Mouse (Mus musculus): ENCODE results near the gene Arl3. TPM values are rescaled to one million over a fixed set of nuclear protein-coding genes. Genes with fewer than 3 reads are reported as not detected.
A peak's percentile ranks its signal among the peaks of the same experiment; 100 is the strongest.

Arl3 gene
- polyA plus RNA-seq, 1 experiment = not detected

DNA sequence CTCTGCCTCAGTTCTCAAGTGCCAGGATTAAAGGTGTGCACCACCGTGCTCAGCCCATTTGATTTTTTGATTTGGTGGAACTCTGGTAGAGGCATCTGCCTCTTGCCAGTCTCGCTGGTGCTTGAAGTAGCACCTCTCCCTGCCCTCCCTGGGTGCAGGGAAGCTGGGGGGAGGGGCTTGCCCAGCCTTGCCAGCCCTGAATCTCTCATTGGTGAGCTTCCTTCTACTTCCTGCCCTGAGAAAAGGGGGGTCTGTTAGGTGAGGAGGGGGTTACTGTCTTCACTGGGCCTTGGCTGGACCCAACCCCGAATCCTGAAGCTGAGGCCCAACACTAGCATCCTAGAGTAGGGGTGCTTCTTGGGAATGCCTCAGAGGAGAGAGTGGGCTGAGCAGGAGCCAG lies 64.3 kb downstream of the Arl3 start:
- H3K4me1 ChIP-seq (ENCODE audit: control insufficient read depth, insufficient read depth, low read length) = peaks cover 57% of the 10 kb centered on the region
- H3K27ac ChIP-seq (ENCODE audit: insufficient read depth, low read depth, low read length) = no peak overlapping the region; the same call in 1 of the 2 replicates
- 59% methylated on average over 3 of the region's 3 CpGs for WGBS
- TF ChIP-seq CTCF (IDR thresholded peaks at IDR 0.05; ENCODE audit: insufficient read depth, low read depth, low read length) (no peak), POLR2A (IDR thresholded peaks at IDR 0.05; ENCODE audit: insufficient read depth, low read depth, low read length) (no peak)
- H3K4me3 ChIP-seq (ENCODE audit: insufficient read depth, low read depth, low read length) = no peak overlapping the region

DNA sequence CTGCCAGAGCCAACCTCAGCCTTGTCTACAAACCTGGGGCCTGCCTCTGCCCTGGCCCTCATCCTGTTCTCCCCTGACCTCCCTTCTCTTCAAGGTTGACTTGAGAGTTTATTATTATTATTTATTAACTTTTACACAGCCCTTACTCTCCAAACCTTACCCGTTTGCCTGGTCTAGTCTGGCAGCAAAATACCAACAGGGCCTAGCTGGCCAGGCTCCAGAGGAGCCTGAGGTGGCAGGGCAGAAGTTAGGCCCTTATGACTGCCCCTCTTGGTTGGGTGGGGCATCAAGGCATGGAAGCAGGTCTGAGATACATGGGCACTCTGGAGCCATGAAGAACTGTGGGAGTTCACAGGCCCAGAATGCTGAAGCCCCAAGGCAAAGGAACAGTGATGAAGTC lies 65.2 kb downstream of the Arl3 start:
- no peak overlapping the region for H3K4me3 ChIP-seq (ENCODE audit: insufficient read depth, low read depth, low read length)
- 42% methylated on average over 1 of the region's 1 CpGs for WGBS

DNA sequence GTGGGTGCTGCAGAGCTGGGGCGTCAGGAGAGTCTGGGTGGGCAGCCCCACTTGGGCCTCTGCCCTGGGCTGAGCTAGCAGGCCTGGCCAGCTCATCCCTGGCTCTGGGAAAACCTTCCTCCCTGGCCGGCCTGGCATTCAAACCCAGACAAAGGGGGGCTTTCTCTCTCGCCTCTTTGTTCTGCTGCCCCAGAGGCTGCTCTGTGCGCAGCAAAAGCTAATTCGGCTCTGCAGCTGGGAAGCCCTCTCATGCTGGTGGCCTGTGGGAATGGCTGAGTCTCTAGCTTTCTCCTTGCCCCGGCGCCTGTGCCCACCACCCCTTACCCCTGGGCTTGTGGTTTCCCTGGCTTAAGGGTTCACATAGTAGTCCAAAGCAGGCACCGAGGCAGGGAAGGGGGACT lies 65.8 kb downstream of the Arl3 start:
- TF ChIP-seq CTCF (IDR thresholded peaks at IDR 0.05; ENCODE audit: insufficient read depth, low read depth, low read length) (no peak), POLR2A (IDR thresholded peaks at IDR 0.05; ENCODE audit: insufficient read depth, low read depth, low read length) (no peak)
- H3K4me1 ChIP-seq (ENCODE audit: control insufficient read depth, insufficient read depth, low read length) = peaks cover 57% of the 10 kb centered on the region
- H3K4me3 ChIP-seq (ENCODE audit: insufficient read depth, low read depth, low read length) = peak overlapping the region; percentile 10; the same call in 1 of the 2 replicates
- WGBS = 24% methylated on average over 8 of the region's 8 CpGs
- peak overlapping the region; percentile 43 for H3K27ac ChIP-seq (ENCODE audit: insufficient read depth, low read depth, low read length)

More for the DNA sequence above, 65.2 kb downstream of the Arl3 start:
- peak overlapping the region; percentile 43; the same call in 1 of the 2 replicates for H3K27ac ChIP-seq (ENCODE audit: insufficient read depth, low read depth, low read length)
- peaks cover 57% of the 10 kb centered on the region for H3K4me1 ChIP-seq (ENCODE audit: control insufficient read depth, insufficient read depth, low read length)
- TF ChIP-seq POLR2A (IDR thresholded peaks at IDR 0.05; ENCODE audit: insufficient read depth, low read depth, low read length) (no peak), CTCF (IDR thresholded peaks at IDR 0.05; ENCODE audit: insufficient read depth, low read depth, low read length) (no peak)

DNA sequence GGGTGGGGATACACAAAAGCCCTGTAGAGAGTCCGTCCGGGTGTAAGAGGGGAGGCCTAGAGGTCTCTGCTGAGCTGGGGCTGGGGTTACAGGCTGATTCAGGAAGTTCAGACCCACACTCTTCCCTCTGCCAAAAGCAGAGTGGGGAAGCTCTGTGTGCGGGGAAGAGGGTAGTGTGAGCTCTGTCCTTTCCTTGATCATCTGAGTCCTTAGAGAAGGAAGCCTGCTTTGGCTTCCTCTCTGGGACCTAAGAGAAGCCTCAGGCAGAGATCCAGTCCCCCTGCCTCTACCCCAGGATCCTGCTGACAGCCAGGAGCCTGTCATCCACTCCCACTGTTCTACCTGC lies 66.7 kb downstream of the Arl3 start:
- 22% methylated on average over 3 of the region's 3 CpGs for WGBS
- H3K4me3 ChIP-seq (ENCODE audit: insufficient read depth, low read depth, low read length) = peak overlapping the region; percentile 20
- no peak overlapping the region for H3K27ac ChIP-seq (ENCODE audit: insufficient read depth, low read depth, low read length)
- peaks cover 56% of the 10 kb centered on the region for H3K4me1 ChIP-seq (ENCODE audit: control insufficient read depth, insufficient read depth, low read length)
- TF ChIP-seq CTCF (IDR thresholded peaks at IDR 0.05; ENCODE audit: insufficient read depth, low read depth, low read length) = no peak
- no peak for TF ChIP-seq POLR2A (IDR thresholded peaks at IDR 0.05; ENCODE audit: insufficient read depth, low read depth, low read length)

DNA sequence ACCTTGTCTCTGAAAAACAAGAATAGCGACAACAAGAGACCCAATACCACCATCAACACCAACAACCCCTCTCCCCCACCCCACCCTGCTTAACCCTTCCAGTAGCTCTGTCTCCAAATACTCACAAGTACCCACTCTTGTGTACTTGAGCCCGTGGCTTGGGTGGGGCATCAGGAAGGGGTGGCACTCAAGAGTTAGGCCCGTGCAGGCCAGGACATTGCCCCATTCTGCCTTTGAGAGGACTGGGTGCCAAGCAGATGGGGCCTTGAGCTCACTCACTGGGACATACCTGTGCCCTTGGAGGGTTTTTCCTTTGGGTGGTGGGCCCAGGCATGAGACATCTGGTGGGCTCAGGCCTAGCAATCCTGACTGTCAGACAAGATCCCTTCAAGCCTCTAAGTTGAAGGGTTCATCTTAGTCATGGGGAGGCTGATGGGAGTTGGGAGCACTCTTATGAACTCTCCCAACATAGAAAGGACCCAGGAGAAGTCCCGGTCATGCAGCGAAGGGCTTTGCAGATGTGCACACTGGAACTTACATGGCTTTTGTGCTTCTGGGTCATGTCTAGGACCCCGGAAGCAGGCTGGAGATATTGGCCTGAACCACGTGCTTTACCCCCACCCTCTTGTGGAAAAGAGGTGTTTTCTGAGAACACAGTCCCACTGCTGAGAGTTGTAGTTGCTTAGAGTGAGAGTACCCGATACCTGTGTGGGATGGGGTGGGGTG lies 67.2 kb downstream of the Arl3 start:
- Histone ChIP-seq H3K4me1 (ENCODE audit: control insufficient read depth, insufficient read depth, low read length) (peaks cover 54% of the 10 kb centered on the region), H3K4me3 (ENCODE audit: insufficient read depth, low read depth, low read length) (peak overlapping the region; percentile 20), H3K27ac (ENCODE audit: insufficient read depth, low read depth, low read length) (no peak overlapping the region)
- WGBS = 44% methylated on average over 8 of the region's 8 CpGs
- TF ChIP-seq CTCF (IDR thresholded peaks at IDR 0.05; ENCODE audit: insufficient read depth, low read depth, low read length) = no peak
- TF ChIP-seq POLR2A (IDR thresholded peaks at IDR 0.05; ENCODE audit: insufficient read depth, low read depth, low read length) = no peak

DNA sequence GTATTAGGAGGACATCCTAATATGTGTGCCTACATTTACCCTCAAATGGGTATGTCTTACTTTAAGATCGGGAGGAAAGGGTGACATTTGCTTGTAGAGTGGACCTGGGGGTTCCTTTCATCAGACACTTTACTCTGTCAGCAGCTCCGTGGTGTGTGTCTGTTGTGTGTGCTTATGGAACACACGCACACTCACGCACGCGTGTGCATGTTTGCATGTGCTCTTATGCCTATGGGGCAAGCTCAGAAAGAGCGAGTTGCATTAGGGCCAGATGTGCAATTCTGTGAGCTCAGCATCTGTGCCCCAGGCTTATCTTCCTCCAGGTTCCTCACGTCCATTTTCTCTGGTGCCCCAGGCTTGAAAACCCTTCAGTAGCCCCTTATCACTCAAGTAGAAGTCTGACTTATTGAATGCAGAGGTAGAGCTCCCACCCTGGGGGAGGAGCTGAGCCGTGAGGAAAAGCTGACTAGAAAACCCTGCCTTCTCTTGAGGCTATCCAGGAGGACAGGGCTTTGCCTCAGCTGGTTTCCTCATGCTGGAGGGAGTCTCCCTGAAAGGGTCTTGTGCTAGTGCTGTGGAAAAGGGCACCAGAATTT lies 68.1 kb downstream of the Arl3 start:
- Histone ChIP-seq H3K4me1 (ENCODE audit: control insufficient read depth, insufficient read depth, low read length) (peaks cover 51% of the 10 kb centered on the region), H3K4me3 (ENCODE audit: insufficient read depth, low read depth, low read length) (peak overlapping the region; percentile 90), H3K27ac (ENCODE audit: insufficient read depth, low read depth, low read length) (peak overlapping the region; percentile 98)
- TF ChIP-seq POLR2A (IDR thresholded peaks at IDR 0.05; ENCODE audit: insufficient read depth, low read depth, low read length) (no peak), CTCF (IDR thresholded peaks at IDR 0.05; ENCODE audit: insufficient read depth, low read depth, low read length) (no peak)
- WGBS = 29% methylated on average over 9 of the region's 9 CpGs

DNA sequence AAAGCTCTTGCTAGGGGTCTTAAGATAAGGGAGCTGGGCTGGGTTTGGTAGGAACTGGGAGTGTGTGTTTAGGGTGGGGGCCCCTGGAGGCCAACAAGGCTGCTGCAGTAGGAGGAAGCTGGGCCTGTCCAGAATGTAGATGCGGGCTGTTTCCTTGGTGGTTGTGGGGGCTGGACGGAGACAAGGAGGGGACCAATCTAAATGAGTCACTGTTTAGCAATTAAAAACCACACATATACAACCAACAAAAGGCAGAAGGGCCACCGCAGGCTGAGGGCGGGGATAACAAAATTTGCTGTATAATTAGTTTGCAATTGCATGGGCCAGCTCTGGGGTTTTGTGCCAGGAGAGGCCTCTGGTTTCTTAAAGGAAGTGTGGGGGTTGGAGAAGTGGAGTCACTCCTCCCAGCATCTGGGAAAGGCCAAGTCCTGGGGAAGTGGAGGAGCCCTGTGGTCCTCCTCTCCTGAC lies 68.9 kb downstream of the Arl3 start:
- Histone ChIP-seq H3K4me1 (ENCODE audit: control insufficient read depth, insufficient read depth, low read length) (peaks cover 44% of the 10 kb centered on the region), H3K27ac (ENCODE audit: insufficient read depth, low read depth, low read length) (peak overlapping the region; percentile 98), H3K4me3 (ENCODE audit: insufficient read depth, low read depth, low read length) (peak overlapping the region; percentile 90)
- TF ChIP-seq POLR2A (IDR thresholded peaks at IDR 0.05; ENCODE audit: insufficient read depth, low read depth, low read length) (no peak), CTCF (IDR thresholded peaks at IDR 0.05; ENCODE audit: insufficient read depth, low read depth, low read length) (no peak)
- WGBS = 0% methylated on average over 4 of the region's 4 CpGs

DNA sequence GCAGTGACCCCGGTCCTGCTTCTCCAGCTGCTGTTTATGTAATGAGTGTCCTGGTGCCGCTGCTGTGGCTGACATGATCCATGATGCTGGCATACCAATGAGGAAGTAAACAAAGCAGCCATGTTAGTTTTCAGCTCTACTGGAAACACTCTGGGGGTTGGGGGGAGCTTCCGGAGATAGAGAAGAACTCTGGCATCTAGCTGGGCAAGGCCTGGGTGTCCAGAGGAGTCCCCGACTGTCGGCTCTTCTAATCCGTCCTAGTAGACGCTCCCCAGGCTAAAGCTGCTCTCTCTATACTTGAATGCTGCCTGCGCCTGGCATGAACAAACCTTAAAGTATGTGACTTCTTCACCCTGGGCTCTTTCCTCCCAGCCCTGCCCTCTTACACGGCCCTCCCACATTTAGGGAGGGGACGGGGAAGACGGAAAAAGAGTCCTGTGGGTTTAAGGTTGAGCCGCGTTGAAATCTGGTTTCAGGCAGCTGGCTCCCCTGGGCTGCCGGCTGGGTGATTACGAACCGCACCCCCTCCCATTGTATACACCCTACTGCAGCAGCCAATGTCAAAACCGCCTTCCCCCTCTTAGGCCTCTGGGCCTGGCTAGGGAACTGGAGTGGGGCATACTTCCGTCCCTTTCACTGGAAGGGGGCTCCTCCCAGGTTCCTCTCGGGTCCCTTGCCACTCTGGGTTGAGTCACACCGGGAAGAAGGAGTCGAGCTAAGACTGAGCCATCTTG lies 69.5 kb downstream of the Arl3 start:
- TF ChIP-seq POLR2A (IDR thresholded peaks at IDR 0.05; ENCODE audit: insufficient read depth, low read depth, low read length) (no peak), CTCF (IDR thresholded peaks at IDR 0.05; ENCODE audit: insufficient read depth, low read depth, low read length) (0 out of 2 replicates have a peak, but pooled peaks have one; percentile 14)
- Histone ChIP-seq H3K4me3 (ENCODE audit: insufficient read depth, low read depth, low read length) (peak overlapping the region; percentile 90), H3K4me1 (ENCODE audit: control insufficient read depth, insufficient read depth, low read length) (peaks cover 38% of the 10 kb centered on the region), H3K27ac (ENCODE audit: insufficient read depth, low read depth, low read length) (peak overlapping the region; percentile 98)
- WGBS = under 1% methylated on average over 21 of the region's 21 CpGs
